ENCODE assay signal across 11 mouse cellular contexts in genomic region chr5:64865219-64865964, GRCm38 (mm10).
DNase-seq lines count a peak whose midpoint lies in the region; ATAC-seq and TF ChIP-seq lines count a peak whose summit lies in the region.
"Had no signal": no experiment of that assay in that cellular context is flagged by ENCODE, and none has a peak within 500 bp of the region (broad histone marks: within the 10 kb centered on the region; RNA-seq: fewer than 3 reads in every experiment).

No protein-coding gene starts in this region.

- no peaks in the 10 kb centered on the region for H3K36me3 ChIP-seq in heart, embryonic 10.5 days
- H3K36me3 ChIP-seq in liver, embryonic 14.5 days (replicated peaks; ENCODE audit: control insufficient read depth, insufficient read depth, low read depth) = no peaks in the 10 kb centered on the region
- H3K36me3 ChIP-seq: embryonic facial prominence, embryonic 13.5 days; neural tube, embryonic 13.5 days had no signal

- intact Hi-C loops in heart, postnatal 14 days (cut with DNase I) = no loop called here

- no peak overlapping the region for H3K4me3 ChIP-seq in heart, embryonic 10.5 days
- no peak overlapping the region for H3K4me3 ChIP-seq in liver, embryonic 14.5 days (ENCODE audit: insufficient read depth in 1 of 2, low read depth in 2 of 2, low read length in 2 of 2)
- H3K4me3 ChIP-seq: embryonic facial prominence, embryonic 13.5 days; neural tube, embryonic 13.5 days had no signal

- peak overlapping the region; percentile 79; the same call in 1 of the 2 replicates for H3K27ac ChIP-seq in heart, embryonic 10.5 days
- H3K27ac ChIP-seq in liver, embryonic 14.5 days = peak overlapping the region; percentile 60; the same call in 1 of the 2 replicates
- H3K27ac ChIP-seq: embryonic facial prominence, embryonic 13.5 days; neural tube, embryonic 13.5 days had no signal

- H3K4me2 ChIP-seq in liver, embryonic 14.5 days (ENCODE audit: low read depth) = no peak overlapping the region
- H3K4me2 ChIP-seq: embryonic facial prominence, embryonic 13.5 days; neural tube, embryonic 13.5 days had no signal

- no peaks in the 10 kb centered on the region for H3K27me3 ChIP-seq in heart, embryonic 10.5 days (ENCODE audit: insufficient read depth, poor library complexity, severe bottlenecking)
- no peaks in the 10 kb centered on the region for H3K27me3 ChIP-seq in liver, embryonic 14.5 days (ENCODE audit: control insufficient read depth, insufficient read depth, low read length)
- H3K27me3 ChIP-seq: CH12.LX; embryonic facial prominence, embryonic 13.5 days; neural tube, embryonic 13.5 days had no signal

- H3K4me1 ChIP-seq in heart, embryonic 10.5 days = peaks cover 24% of the 10 kb centered on the region
- H3K4me1 ChIP-seq in liver, embryonic 14.5 days (replicated peaks; ENCODE audit: control insufficient read depth in 2 of 2, insufficient read depth in 2 of 2, low read length in 1 of 2) = peaks cover 23 to 39% of the 10 kb centered on the region in 2 experiments

- ATAC-seq in liver, embryonic 14.5 days (ENCODE audit: insufficient read depth) = no peak; the same call in 1 of the 2 replicates
- ATAC-seq in erythroblast, adult 5-6 weeks (replicated peaks; ENCODE audit: low FRiP score, poor library complexity, severe bottlenecking) = no peak

- TF ChIP-seq EP300 in liver, embryonic 14.5 days (IDR thresholded peaks at IDR 0.05; ENCODE audit: low read depth) = no peak

- no peak for TF ChIP-seq CTCF in liver, embryonic 14.5 days (IDR thresholded peaks at IDR 0.05; ENCODE audit: low read depth)

- no peak overlapping the region for H3K9ac ChIP-seq in liver, embryonic 14.5 days (replicated peaks)
- H3K9ac ChIP-seq: embryonic facial prominence, embryonic 13.5 days; neural tube, embryonic 13.5 days had no signal

- no peak for DNase-seq in heart, embryonic 10.5 days (ENCODE audit: low spot score)
- no peak for DNase-seq in heart, postnatal 14 days
- DNase-seq in thymus, postnatal 0 days (ENCODE audit: low spot score) = peak; percentile 11
- no peak for DNase-seq in thymus, adult 18-20 months
- DNase-seq in liver, embryonic 14.5 days (ENCODE audit: low read depth in 3 of 3, low spot score in 3 of 3) = no peak
- DNase-seq in retina, embryonic 14.5 days (ENCODE audit: low spot score) = no peak
- DNase-seq in MN1 (ENCODE audit: low spot score) = no peak

- 73% methylated on average over 12 of the region's 12 CpGs for WGBS in heart, embryonic 10.5 days
- WGBS in liver, embryonic 14.5 days (ENCODE audit: insufficient replicate concordance) = 54% methylated on average over 12 of the region's 12 CpGs

- 0 out of 2 replicates have a peak, but pooled peaks cover 2% of the 10 kb centered on the region for H3K9me3 ChIP-seq in heart, embryonic 10.5 days
- H3K9me3 ChIP-seq in liver, embryonic 14.5 days (ENCODE audit: control insufficient read depth, low read length) = no peaks in the 10 kb centered on the region
- H3K9me3 ChIP-seq: neural tube, embryonic 13.5 days had no signal
